Mouse (Mus musculus): ENCODE data around the gene Bicra. TPM values are rescaled to one million over a fixed set of nuclear protein-coding genes. Genes with fewer than 3 reads are reported as not detected.

The Bicra gene
- total RNA-seq (2023): 10 to 100 TPM; 63.1 to 69.6 TPM

DNA sequence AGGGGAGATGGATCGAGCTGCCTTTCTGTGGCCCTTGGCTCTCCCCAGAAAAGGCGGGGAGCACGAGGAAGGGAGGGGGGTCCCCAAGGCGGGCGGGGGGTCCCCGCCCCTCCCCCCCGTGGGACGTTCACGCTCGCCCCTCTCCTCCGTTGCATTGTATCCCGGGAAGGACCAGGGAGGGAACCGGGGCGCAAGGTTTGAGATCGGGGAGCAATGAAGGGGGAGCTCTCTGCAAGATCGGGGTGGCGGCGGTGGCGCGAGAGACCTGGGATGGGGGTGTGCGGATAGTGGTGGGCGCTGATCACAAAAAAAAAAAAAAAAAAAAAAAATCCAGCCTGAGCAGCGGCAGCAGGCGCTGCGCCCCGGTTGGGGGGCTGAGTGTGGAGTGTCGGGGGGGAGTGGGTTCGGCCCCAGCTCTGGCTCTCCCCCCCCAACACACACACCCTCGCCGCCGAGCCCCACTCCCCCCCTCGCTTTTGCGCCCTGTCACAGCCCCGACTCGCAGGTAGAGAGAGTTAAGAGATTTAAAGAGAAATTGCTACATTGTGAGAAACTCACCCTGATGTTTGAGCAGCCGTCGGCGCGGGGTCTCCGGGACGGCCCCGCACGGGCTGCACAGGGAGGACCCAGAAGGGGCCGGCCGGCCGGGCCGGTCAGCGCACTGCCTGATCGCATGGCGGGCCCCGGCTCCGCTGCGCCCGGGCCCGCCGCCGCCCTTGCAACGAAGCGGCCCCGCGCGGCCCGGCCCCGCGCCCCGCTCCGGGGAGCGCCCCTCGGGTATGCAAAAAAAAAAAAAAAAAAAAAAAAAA, at the start of gene Bicra:
Gene Bicra (minus strand): TSS at position 584 of the 809 bp plus-strand sequence.

DNA sequence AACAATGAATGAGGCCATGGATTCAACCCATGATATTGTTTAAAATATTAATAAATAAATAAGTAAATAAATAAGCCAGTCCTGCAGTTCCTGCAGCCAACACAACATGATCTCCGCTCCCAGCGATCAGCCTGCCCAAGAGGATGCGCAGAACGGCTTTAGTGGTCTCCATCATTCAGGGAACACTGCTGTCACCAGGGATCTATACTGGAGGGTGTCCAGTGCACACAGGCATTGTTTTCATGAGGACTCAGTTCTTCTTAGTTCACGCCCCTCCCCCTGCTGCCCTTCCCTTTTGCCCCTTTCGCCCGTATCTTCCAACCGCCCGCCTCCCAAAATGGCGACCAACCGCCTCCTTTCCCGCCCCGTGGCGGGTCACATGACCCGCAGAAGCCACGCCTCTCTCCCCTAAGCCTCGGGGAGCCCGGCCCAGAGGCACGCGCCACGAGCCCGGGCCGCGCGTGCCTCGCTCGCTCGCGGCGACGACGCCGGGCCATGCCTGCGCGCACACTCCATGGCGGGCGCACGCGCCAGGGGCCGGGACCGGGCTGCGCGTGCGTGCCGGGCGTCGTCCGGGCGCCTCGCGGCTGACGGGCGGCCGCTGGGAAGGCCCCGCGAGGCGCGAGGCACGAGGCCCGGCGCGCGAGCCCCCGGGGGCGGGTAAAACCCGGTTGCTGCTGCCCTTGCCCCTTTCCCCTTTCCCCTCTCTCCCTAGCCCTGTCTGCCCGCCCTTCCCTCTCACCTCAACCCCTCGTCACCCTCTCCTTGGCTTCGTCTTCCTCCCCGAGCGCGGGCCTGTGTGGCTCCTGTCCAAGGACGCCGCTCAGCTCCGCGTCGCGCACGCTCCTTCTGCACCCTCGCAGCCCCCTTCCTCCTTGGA, 13.7 kb upstream of the Bicra start, which contains the start of gene Zfp541:
Gene Zfp541 (plus strand): TSS at position 596 of the 880 bp plus-strand sequence.

DNA sequence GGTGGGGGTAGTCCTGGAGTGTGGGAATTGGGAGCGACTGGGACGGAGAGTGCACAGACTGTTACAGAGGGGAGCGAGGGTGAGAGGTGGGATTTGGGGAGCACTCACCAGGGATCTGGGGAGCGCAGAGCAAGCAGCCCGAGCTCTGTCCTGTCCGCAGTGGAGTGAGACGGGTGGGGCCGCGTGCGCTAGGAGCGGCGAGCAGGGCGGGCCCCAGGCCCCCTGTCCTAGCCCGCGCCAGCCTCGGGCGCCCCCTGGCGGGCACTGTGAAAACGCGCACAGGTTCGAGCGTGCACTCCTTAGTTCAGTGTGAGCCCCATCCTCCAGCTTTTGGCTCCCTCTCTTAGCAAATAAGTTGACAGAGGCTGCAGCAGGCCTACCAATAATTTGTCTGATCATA, 80.4 kb downstream of the Bicra start, which contains the start of gene Ehd2:
Gene Ehd2 (minus strand): TSS at position 256 of the 400 bp plus-strand sequence.

DNA sequence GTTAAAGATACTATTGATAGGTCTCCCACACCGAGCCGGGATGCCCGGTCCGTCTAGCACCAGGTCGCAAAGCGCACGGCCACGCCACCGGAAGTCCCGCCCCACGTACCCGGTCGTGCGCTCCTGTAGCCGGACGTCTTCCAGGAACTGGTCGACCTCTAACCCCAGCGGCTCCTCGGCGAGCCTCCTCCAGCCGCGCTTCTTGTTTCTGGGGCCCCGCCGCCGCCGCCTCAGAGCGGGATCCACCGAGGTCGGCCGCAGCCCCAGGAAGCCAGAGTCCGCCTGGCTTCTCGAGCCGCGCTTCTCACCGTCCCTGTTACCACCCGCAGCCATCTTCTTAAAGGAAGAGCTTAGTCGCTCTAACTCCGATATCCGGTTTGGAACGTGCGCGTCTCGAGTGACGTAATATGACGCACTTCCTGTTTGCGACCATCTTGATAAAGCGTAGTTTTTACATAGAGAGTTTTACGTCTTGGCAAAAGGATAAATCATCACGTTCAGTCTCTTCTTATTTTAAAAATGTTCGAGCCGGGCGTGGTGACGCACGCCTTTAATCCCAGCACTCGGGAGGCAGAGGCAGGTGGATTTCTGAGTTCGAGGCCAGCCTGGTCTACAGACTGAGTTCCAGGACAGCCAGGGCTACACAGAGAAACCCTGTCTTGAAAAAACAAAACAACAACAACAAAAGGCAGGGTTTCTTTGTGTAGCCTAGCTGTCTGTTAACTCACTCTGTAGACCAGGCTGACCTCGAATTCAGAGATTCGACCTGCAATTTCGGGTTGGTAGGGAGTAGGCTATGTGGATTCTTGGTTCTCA, 101.8 kb downstream of the Bicra start, which contains the start of gene Nop53:
Gene Nop53 (minus strand): TSS at position 354 of the 816 bp plus-strand sequence.

DNA sequence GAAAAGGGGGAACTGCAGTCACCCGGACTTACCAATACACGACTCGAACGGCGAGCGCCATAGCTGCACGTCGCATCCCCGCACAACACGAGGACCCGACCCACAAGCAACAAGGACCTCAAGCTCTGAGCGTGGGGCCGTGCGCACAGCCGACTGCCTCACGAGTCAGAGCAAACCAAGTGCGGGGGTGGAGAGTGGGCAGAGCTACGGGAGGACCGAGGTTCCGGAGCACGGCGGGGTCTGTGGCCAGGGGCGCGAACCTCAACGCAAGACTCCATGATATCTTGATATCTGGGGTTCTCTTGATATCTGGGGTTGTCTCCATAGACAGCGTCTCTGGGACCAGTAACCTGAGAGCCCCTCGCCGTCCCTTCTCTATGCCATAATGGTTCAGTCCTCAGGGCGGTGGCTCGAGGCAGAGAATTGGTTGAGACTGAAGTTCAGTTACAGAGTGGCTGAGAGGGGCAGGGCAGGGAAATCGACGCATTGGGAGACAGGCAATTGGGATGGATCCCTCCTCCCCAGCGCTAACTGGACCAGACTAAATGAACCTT, 125.4 kb downstream of the Bicra start, which contains the start of gene Selenow:
Gene Selenow (minus strand): TSS at position 183 of the 554 bp plus-strand sequence.

Other genes with a start within 250 kb of the Bicra start
- gene Obox6, start 208.2 kb downstream of the Bicra start, total RNA-seq (2023): not detected
- gene Crx, start 168.0 kb downstream of the Bicra start, total RNA-seq (2023): not detected
- gene Crxos, start 165.3 kb downstream of the Bicra start, total RNA-seq (2023): not detected
- gene Selenow, start 125.5 kb downstream of the Bicra start, total RNA-seq (2023): 100 to 1,000 TPM; 212 to 218 TPM
- gene Nop53, start 101.8 kb downstream of the Bicra start, total RNA-seq (2023): 100 to 1,000 TPM; 486 to 516 TPM
- under 1 TPM; 0.55 to 0.89 TPM for gene Ehd2, start 80.4 kb downstream of the Bicra start, total RNA-seq (2023)
- gene Zfp541, start 13.9 kb upstream of the Bicra start, total RNA-seq (2023): not detected
- 100 to 1,000 TPM; 213 to 236 TPM for gene Napa, start 50.5 kb upstream of the Bicra start, total RNA-seq (2023)
- gene Kptn, start 72.0 kb upstream of the Bicra start, total RNA-seq (2023): 10 to 100 TPM; 41.3 to 44.7 TPM
- gene Slc8a2, start 81.9 kb upstream of the Bicra start, total RNA-seq (2023): under 1 TPM; 0.09 TPM
- 10 to 100 TPM; 44.6 to 58.0 TPM for gene Meis3, start 127.2 kb upstream of the Bicra start, total RNA-seq (2023)
- 10 to 100 TPM; 28.8 to 32.0 TPM for gene Dhx34, start 174.1 kb upstream of the Bicra start, total RNA-seq (2023)
- gene C5ar2, start 196.2 kb upstream of the Bicra start, total RNA-seq (2023): under 1 TPM; 0.26 to 0.47 TPM
- under 1 TPM in 1 of 2 experiments, not detected in 1; 0.30 TPM for gene C5ar1, start 211.6 kb upstream of the Bicra start, total RNA-seq (2023)
- 10 to 100 TPM; 23.9 to 31.5 TPM for gene Inafm1, start 225.7 kb upstream of the Bicra start, total RNA-seq (2023)
- 100 to 1,000 TPM; 233 to 246 TPM for gene Ccdc9, start 238.9 kb upstream of the Bicra start, total RNA-seq (2023)